8 mouse cellular contexts compared by ENCODE assay signal in the genomic region with DNA sequence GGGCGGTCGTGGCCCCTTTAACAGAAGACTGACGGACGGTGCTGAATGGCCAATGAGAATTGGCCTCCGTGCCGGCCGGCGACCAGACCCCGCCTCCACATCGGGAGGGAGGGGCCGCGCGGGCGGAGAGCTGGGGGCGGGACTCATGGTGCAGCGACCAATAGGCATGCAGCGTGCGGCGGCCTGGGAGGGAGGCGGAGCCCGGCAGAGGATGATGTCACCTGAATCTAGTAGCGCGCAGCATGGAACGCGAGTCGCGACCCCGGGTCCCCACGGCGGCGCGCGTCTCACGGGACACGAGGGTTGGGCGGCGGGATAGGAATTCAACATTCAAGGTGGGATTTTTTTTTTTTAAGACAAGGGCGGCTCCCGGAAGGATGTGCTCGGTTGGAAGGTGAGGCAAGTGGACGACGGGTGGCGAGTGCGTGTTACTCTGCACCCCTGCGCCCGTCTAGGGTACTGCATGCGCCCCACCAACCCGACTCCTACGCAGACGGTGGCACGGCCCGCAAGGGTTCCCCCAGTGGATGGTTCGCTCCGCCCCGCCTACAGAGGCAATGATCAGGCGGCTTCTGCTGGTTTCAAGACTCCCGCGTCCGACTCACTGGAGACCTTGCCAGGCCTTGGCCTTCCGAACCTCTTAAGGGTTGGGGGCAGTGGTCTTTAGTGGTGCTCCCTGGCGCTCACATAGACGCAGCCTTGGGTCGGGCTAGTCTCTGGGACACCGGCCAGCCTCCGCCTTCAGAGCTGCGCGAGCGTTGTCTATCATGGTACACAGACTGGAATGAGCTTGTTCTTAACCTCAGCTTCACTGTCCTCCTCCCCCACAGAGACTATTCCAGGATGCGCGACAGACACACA. TPM values are rescaled to one million over a fixed set of nuclear protein-coding genes. Genes with fewer than 3 reads are reported as not detected.
A peak's percentile ranks its signal among the peaks of the same experiment; 100 is the strongest.
DNase-seq lines count a peak whose midpoint lies in the region; ATAC-seq and TF ChIP-seq lines count a peak whose summit lies in the region.

No protein-coding gene starts in this region.

- peak; percentile 92 for DNase-seq in 3T3-L1 (ENCODE audit: low read depth, low spot score)
- peak; percentile 92 to 97 for DNase-seq in adrenal gland, postnatal 4 days (ENCODE audit: low spot score in 2 of 2)
- DNase-seq in embryonic facial prominence, embryonic 14.5 days (ENCODE audit: low spot score), result peak; percentile 96
- peak; percentile 95 for DNase-seq in heart, adult 8-10 months (ENCODE audit: low spot score)
- peak; percentile 97 for DNase-seq in kidney, adult 9 months
- DNase-seq in limb, embryonic 14.5 days (ENCODE audit: low spot score), result peak; percentile 96
- DNase-seq in midbrain, postnatal 0 days (ENCODE audit: low spot score), result peak; percentile 97
- peak; percentile 96 to 97 for DNase-seq in spleen, postnatal 14 days (ENCODE audit: low spot score in 2 of 2)

- peak; percentile 83 for TF ChIP-seq CTCF in midbrain, postnatal 0 days (IDR thresholded peaks at IDR 0.05)

- peaks cover 9% of the 10 kb centered on the region; the same call in 1 of the 2 replicates for H3K4me1 ChIP-seq in embryonic facial prominence, embryonic 14.5 days (ENCODE audit: control insufficient read depth, insufficient read depth, low read length)
- peaks cover 11% of the 10 kb centered on the region for H3K4me1 ChIP-seq in limb, embryonic 14.5 days (ENCODE audit: control insufficient read depth, insufficient read depth, low read length)
- peaks cover 31% of the 10 kb centered on the region; the same call in 1 of the 2 replicates for H3K4me1 ChIP-seq in midbrain, postnatal 0 days (ENCODE audit: insufficient read depth, low read length)

- H3K27ac ChIP-seq in embryonic facial prominence, embryonic 14.5 days (replicated peaks; ENCODE audit: low read depth, low read length), result 0 out of 2 replicates have a peak overlapping the region, but pooled peaks have one; percentile 39
- H3K27ac ChIP-seq in limb, embryonic 14.5 days (replicated peaks; ENCODE audit: low read depth, low read length), result no peak overlapping the region
- H3K27ac ChIP-seq in midbrain, postnatal 0 days (ENCODE audit: low read depth, low read length), result peak overlapping the region; percentile 90

- H3K4me3 ChIP-seq in embryonic facial prominence, embryonic 14.5 days (ENCODE audit: low read depth, low read length), result peak overlapping the region; percentile 68
- H3K4me3 ChIP-seq in limb, embryonic 14.5 days (replicated peaks; ENCODE audit: low read length), result peak overlapping the region; percentile 66
- H3K4me3 ChIP-seq in midbrain, postnatal 0 days (ENCODE audit: low read depth, low read length), result peak overlapping the region; percentile 86

- 1% methylated on average over 57 of the region's 70 CpGs for WGBS in embryonic facial prominence, embryonic 14.5 days
- 3% methylated on average over 64 of the region's 70 CpGs for whole genome bisulfite sequencing in limb, embryonic 14.5 days
- WGBS in midbrain, postnatal 0 days, result under 1% methylated on average over 68 of the region's 70 CpGs

- peaks cover 45% of the 10 kb centered on the region for H3K27me3 ChIP-seq in embryonic facial prominence, embryonic 14.5 days (replicated peaks; ENCODE audit: control insufficient read depth, insufficient read depth, low read length)
- peaks cover 52% of the 10 kb centered on the region for H3K27me3 ChIP-seq in limb, embryonic 14.5 days (ENCODE audit: control insufficient read depth, insufficient read depth, low read length)
- H3K27me3 ChIP-seq in midbrain, postnatal 0 days (ENCODE audit: insufficient read depth, low read length), result no peaks in the 10 kb centered on the region

- peak overlapping the region; percentile 68 for H3K9ac ChIP-seq in embryonic facial prominence, embryonic 14.5 days (ENCODE audit: low read depth, low read length)
- peak overlapping the region; percentile 69 for H3K9ac ChIP-seq in limb, embryonic 14.5 days (ENCODE audit: low read depth, low read length, severe bottlenecking)
- peak overlapping the region; percentile 95 for H3K9ac ChIP-seq in midbrain, postnatal 0 days (replicated peaks; ENCODE audit: low read length, poor library complexity, severe bottlenecking)

- no peak for TF ChIP-seq POLR2A in limb, embryonic 14.5 days (IDR thresholded peaks at IDR 0.05; ENCODE audit: borderline replicate concordance, extremely low read depth, insufficient read depth, insufficient read length)

- no peaks in the 10 kb centered on the region for H3K9me3 ChIP-seq in embryonic facial prominence, embryonic 14.5 days (ENCODE audit: control insufficient read depth, low read length)
- H3K9me3 ChIP-seq in limb, embryonic 14.5 days (ENCODE audit: control insufficient read depth, low read length), result no peaks in the 10 kb centered on the region
- no peaks in the 10 kb centered on the region for H3K9me3 ChIP-seq in midbrain, postnatal 0 days (ENCODE audit: low read length)

- peak; percentile 85 for ATAC-seq in embryonic facial prominence, embryonic 14.5 days (ENCODE audit: low read depth)
- peak; percentile 92 for ATAC-seq in limb, embryonic 14.5 days (ENCODE audit: low FRiP score, low read depth)
- ATAC-seq in midbrain, postnatal 0 days (ENCODE audit: low FRiP score), result peak; percentile 92

- peak overlapping the region; percentile 97 for H3K4me2 ChIP-seq in embryonic facial prominence, embryonic 14.5 days (ENCODE audit: low read depth, low read length)
- H3K4me2 ChIP-seq in limb, embryonic 14.5 days (replicated peaks; ENCODE audit: low read depth, low read length, severe bottlenecking), result peak overlapping the region; percentile 97
- H3K4me2 ChIP-seq in midbrain, postnatal 0 days (ENCODE audit: low read depth, low read length, poor library complexity, severe bottlenecking), result peak overlapping the region; percentile 80

- H3K36me3 ChIP-seq in embryonic facial prominence, embryonic 14.5 days (ENCODE audit: control insufficient read depth, insufficient read depth, low read length), result 0 out of 2 replicates have a peak, but pooled peaks cover under 1% of the 10 kb centered on the region
- peaks cover 2% of the 10 kb centered on the region for H3K36me3 ChIP-seq in limb, embryonic 14.5 days (ENCODE audit: control insufficient read depth, insufficient read depth, low read length)
- H3K36me3 ChIP-seq in midbrain, postnatal 0 days (ENCODE audit: insufficient read depth, low read length), result no peaks in the 10 kb centered on the region; the same call in 1 of the 2 replicates

RNA-seq across cellular contexts. Expression of a gene that starts 0.4 kb away (rescaled TPM):
- 1 to 10 TPM; 4.7 to 6.9 TPM for total RNA-seq in adrenal gland, postnatal 4 days (2021)
- 4.8 and 6.9 TPM in 2 replicates for polyA plus RNA-seq in embryonic facial prominence, embryonic 14.5 days (2014; fragmentation: Nextera tagmentation; extraction: Ambion mirVana)
- total RNA-seq in heart, adult 8-10 months (2022), result under 1 TPM; 0.11 to 0.33 (median 0.20) TPM
- polyA plus RNA-seq in limb, embryonic 14.5 days (2012; rRNA removed), result 12.3 and 13.8 TPM in 2 replicates
- 8.4 and 9.0 TPM in 2 replicates for polyA plus RNA-seq in limb, embryonic 14.5 days (2014; fragmentation: Nextera tagmentation; extraction: Ambion mirVana)
- total RNA-seq in midbrain, postnatal 0 days (2014; rRNA removed), result 87.4 and 104 TPM in 2 replicates
- polyA plus RNA-seq in midbrain, postnatal 0 days (2015; fragmentation: Nextera tagmentation; extraction: Ambion mirVana), result 28.9 and 31.6 TPM in 2 replicates

RNA-seq across cellular contexts. Expression of a gene that starts 3.1 kb away (rescaled TPM):
- 1 to 10 TPM; 4.8 to 4.9 TPM for total RNA-seq in adrenal gland, postnatal 4 days (2021)
- 2.4 TPM in 2 replicates for polyA plus RNA-seq in embryonic facial prominence, embryonic 14.5 days (2014; fragmentation: Nextera tagmentation; extraction: Ambion mirVana)
- 1 to 10 TPM; 1.0 to 1.5 (median 1.3) TPM for total RNA-seq in heart, adult 8-10 months (2022)
- 4.1 and 4.7 TPM in 2 replicates for polyA plus RNA-seq in limb, embryonic 14.5 days (2012; rRNA removed)
- polyA plus RNA-seq in limb, embryonic 14.5 days (2014; fragmentation: Nextera tagmentation; extraction: Ambion mirVana), result 1.7 and 2.2 TPM in 2 replicates
- 68.6 and 96.6 TPM in 2 replicates for total RNA-seq in midbrain, postnatal 0 days (2014; rRNA removed)
- polyA plus RNA-seq in midbrain, postnatal 0 days (2015; fragmentation: Nextera tagmentation; extraction: Ambion mirVana), result 59.9 and 70.3 TPM in 2 replicates

RNA-seq across cellular contexts. Expression of a gene that starts 28.3 kb away (rescaled TPM):
- total RNA-seq in adrenal gland, postnatal 4 days (2021), result 100 to 1,000 TPM; 499 to 509 TPM
- polyA plus RNA-seq in embryonic facial prominence, embryonic 14.5 days (2014; fragmentation: Nextera tagmentation; extraction: Ambion mirVana), result 56.5 and 61.1 TPM in 2 replicates
- 100 to 1,000 TPM in 1 of 4 experiments, 10 to 100 TPM in 3; 68.3 to 107 (median 86.7) TPM for total RNA-seq in heart, adult 8-10 months (2022)
- 539 and 694 TPM in 2 replicates for polyA plus RNA-seq in limb, embryonic 14.5 days (2012; rRNA removed)
- 69.7 and 73.7 TPM in 2 replicates for polyA plus RNA-seq in limb, embryonic 14.5 days (2014; fragmentation: Nextera tagmentation; extraction: Ambion mirVana)
- 249 and 258 TPM in 2 replicates for total RNA-seq in midbrain, postnatal 0 days (2014; rRNA removed)
- 108 and 131 TPM in 2 replicates for polyA plus RNA-seq in midbrain, postnatal 0 days (2015; fragmentation: Nextera tagmentation; extraction: Ambion mirVana)

RNA-seq across cellular contexts. Expression of a gene that starts 32.2 kb away (rescaled TPM):
- total RNA-seq in adrenal gland, postnatal 4 days (2021), result 10 to 100 TPM in 1 of 2 experiments, 1 to 10 TPM in 1; 6.7 to 13.0 TPM
- 11.0 and 15.8 TPM in 2 replicates for polyA plus RNA-seq in embryonic facial prominence, embryonic 14.5 days (2014; fragmentation: Nextera tagmentation; extraction: Ambion mirVana)
- 1,000 to 10,000 TPM; 1,032 to 1,216 (median 1,081) TPM for total RNA-seq in heart, adult 8-10 months (2022)
- polyA plus RNA-seq in limb, embryonic 14.5 days (2012; rRNA removed), result 9.5 and 17.9 TPM in 2 replicates
- 4.1 and 5.9 TPM in 2 replicates for polyA plus RNA-seq in limb, embryonic 14.5 days (2014; fragmentation: Nextera tagmentation; extraction: Ambion mirVana)
- 0.33 TPM in 1 of 2 replicates, not detected in the other for total RNA-seq in midbrain, postnatal 0 days (2014; rRNA removed)
- polyA plus RNA-seq in midbrain, postnatal 0 days (2015; fragmentation: Nextera tagmentation; extraction: Ambion mirVana), result 0.26 and 0.49 TPM in 2 replicates

RNA-seq across cellular contexts. Expression of a gene that starts 33.7 kb away (rescaled TPM):
- total RNA-seq in adrenal gland, postnatal 4 days (2021), result 10 to 100 TPM; 17.0 to 18.1 TPM
- 16.6 and 18.2 TPM in 2 replicates for polyA plus RNA-seq in embryonic facial prominence, embryonic 14.5 days (2014; fragmentation: Nextera tagmentation; extraction: Ambion mirVana)
- 10 to 100 TPM; 23.8 to 36.3 (median 25.4) TPM for total RNA-seq in heart, adult 8-10 months (2022)
- 42.6 and 46.1 TPM in 2 replicates for polyA plus RNA-seq in limb, embryonic 14.5 days (2012; rRNA removed)
- 15.8 TPM in 2 replicates for polyA plus RNA-seq in limb, embryonic 14.5 days (2014; fragmentation: Nextera tagmentation; extraction: Ambion mirVana)
- total RNA-seq in midbrain, postnatal 0 days (2014; rRNA removed), result 22.6 and 35.4 TPM in 2 replicates
- polyA plus RNA-seq in midbrain, postnatal 0 days (2015; fragmentation: Nextera tagmentation; extraction: Ambion mirVana), result 10.4 and 10.7 TPM in 2 replicates

Comparison
In these comparisons a context has a peak if more than half of its experiments do, and no peak if none do; other contexts are left out.
1. RNA of a gene that starts 0.4 kb away (total RNA-seq): 87.4 to 104 TPM in midbrain, postnatal 0 days; 4.7 to 6.9 TPM in adrenal gland, postnatal 4 days and 0.11 to 0.33 TPM in heart, adult 8-10 months; every median in the first group is over 10 times any median in the second.
2. RNA of a gene that starts 3.1 kb away (total RNA-seq): 68.6 to 96.6 TPM in midbrain, postnatal 0 days; 4.8 to 4.9 TPM in adrenal gland, postnatal 4 days and 1.0 to 1.5 TPM in heart, adult 8-10 months; every median in the first group is over 10 times any median in the second.
3. Peak in every context shown above with its lines, with median percentiles within 50 percentile points of each other: DNase-seq, ATAC-seq, H3K4me2 ChIP-seq, H3K4me3 ChIP-seq and H3K9ac ChIP-seq.